Mouse (Mus musculus): ENCODE measurements around the gene Kif13a. TPM values are rescaled to one million over a fixed set of nuclear protein-coding genes. Genes with fewer than 3 reads are reported as not detected.

The Kif13a gene
- total and polyA plus RNA-seq, 3 experiments, result 1.2 to 1.7 TPM; not detected in 1

- no peak for DNase-seq (ENCODE audit: low read depth, low spot score)
- TF ChIP-seq ZC3H11A (IDR thresholded peaks at IDR 0.05; ENCODE audit: low read depth, low read length) (no peak), CTCF (IDR thresholded peaks at IDR 0.05 in 2 of 3, conservative IDR thresholded peaks at IDR 0.05 in 1 of 3; ENCODE audit: control insufficient read depth in 1 of 3, insufficient read depth in 1 of 3, low read depth in 2 of 3, low read length in 3 of 3, poor library complexity in 1 of 3, severe bottlenecking in 1 of 3) (no peak), EP300 (IDR thresholded peaks at IDR 0.05; ENCODE audit: low read depth in 1 of 2, low read length in 2 of 2) (no peak), MYC (IDR thresholded peaks at IDR 0.05; ENCODE audit: low read depth, low read length) (no peak), TAL1 (IDR thresholded peaks at IDR 0.05; ENCODE audit: low read length) (no peak), SIN3A (IDR thresholded peaks at IDR 0.05; ENCODE audit: low read length) (no peak), JUND (IDR thresholded peaks at IDR 0.05; ENCODE audit: low read depth, low read length) (no peak), POLR2A (IDR thresholded peaks at IDR 0.05; ENCODE audit: control insufficient read depth in 1 of 2, insufficient read depth in 1 of 2, low read depth in 1 of 2, low read length in 2 of 2, poor library complexity in 1 of 2) (no peak)
- no peaks in the 10 kb centered on the region for H3K79me2 ChIP-seq (ENCODE audit: control insufficient read depth, insufficient read depth, low read length, poor library complexity)
- H3K4me1 ChIP-seq (ENCODE audit: control insufficient read depth in 1 of 2, insufficient read depth in 2 of 2, low read length in 2 of 2), result no peaks in the 10 kb centered on the region
- H3K9ac ChIP-seq (ENCODE audit: control insufficient read depth, low read depth, low read length, poor library complexity, severe bottlenecking), result no peak overlapping the region
- no peak overlapping the region for H3K27ac ChIP-seq (ENCODE audit: control insufficient read depth, low read depth, low read length)
- H3K36me3 ChIP-seq (ENCODE audit: control insufficient read depth in 1 of 2, insufficient read depth in 2 of 2, low read length in 2 of 2), result no peaks in the 10 kb centered on the region
- no peaks in the 10 kb centered on the region for H3K9me3 ChIP-seq (replicated peaks; ENCODE audit: insufficient read depth, low read length)
- no peaks in the 10 kb centered on the region for H3K27me3 ChIP-seq (ENCODE audit: control insufficient read depth in 1 of 2, insufficient read depth in 2 of 2, low read length in 2 of 2)
- H3K4me3 ChIP-seq (ENCODE audit: control insufficient read depth in 1 of 2, insufficient read depth in 1 of 2, low read depth in 2 of 2, low read length in 2 of 2), result no peak overlapping the region
These were observed 45.7 kb downstream of the Kif13a start for GRCm38 (mm10) chr13:46883976-46884375.

DNA sequence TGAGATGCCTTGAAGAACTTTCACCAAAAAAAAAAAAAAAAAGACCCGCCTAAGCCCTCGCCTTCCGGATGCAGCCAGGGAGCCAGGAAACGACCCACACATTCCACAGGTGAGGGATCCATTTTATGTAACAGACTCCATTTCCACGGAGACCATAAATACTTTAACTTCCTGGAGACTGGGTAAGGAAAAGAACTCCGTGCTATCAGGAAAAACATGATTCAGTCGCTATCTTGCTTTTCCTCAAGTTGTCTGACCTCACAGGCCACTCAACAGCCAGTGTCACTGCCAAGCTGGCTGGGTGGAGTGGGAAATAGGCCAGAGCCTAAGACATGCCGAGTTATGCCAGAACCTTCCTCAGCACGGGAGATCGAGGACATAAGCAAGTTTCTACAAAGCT is 46.3 kb downstream of the Kif13a start:
- no peak for DNase-seq (ENCODE audit: low read depth, low spot score)
- Histone ChIP-seq H3K27ac (ENCODE audit: control insufficient read depth, low read depth, low read length) (no peak overlapping the region), H3K4me1 (ENCODE audit: control insufficient read depth in 1 of 2, insufficient read depth in 2 of 2, low read length in 2 of 2) (no peaks in the 10 kb centered on the region), H3K9ac (ENCODE audit: control insufficient read depth, low read depth, low read length, poor library complexity, severe bottlenecking) (no peak overlapping the region), H3K27me3 (ENCODE audit: control insufficient read depth in 1 of 2, insufficient read depth in 2 of 2, low read length in 2 of 2) (no peaks in the 10 kb centered on the region), H3K4me3 (ENCODE audit: control insufficient read depth in 1 of 2, insufficient read depth in 1 of 2, low read depth in 2 of 2, low read length in 2 of 2) (no peak overlapping the region), H3K9me3 (replicated peaks; ENCODE audit: insufficient read depth, low read length) (no peaks in the 10 kb centered on the region), H3K79me2 (ENCODE audit: control insufficient read depth, insufficient read depth, low read length, poor library complexity) (no peaks in the 10 kb centered on the region), H3K36me3 (ENCODE audit: control insufficient read depth in 1 of 2, insufficient read depth in 2 of 2, low read length in 2 of 2) (no peaks in the 10 kb centered on the region)
- TF ChIP-seq TBP (IDR thresholded peaks at IDR 0.05; ENCODE audit: low read depth, low read length) (no peak), JUND (IDR thresholded peaks at IDR 0.05; ENCODE audit: low read depth, low read length) (no peak), MYC (IDR thresholded peaks at IDR 0.05; ENCODE audit: low read depth, low read length) (no peak), MEF2A (IDR thresholded peaks at IDR 0.05; ENCODE audit: extremely low read depth, insufficient replicate concordance, low read depth, low read length, poor library complexity, severe bottlenecking) (no peak), TCF12 (IDR thresholded peaks at IDR 0.05; ENCODE audit: low read depth, low read length) (no peak), ZC3H11A (IDR thresholded peaks at IDR 0.05; ENCODE audit: low read depth, low read length) (no peak), BHLHE40 (IDR thresholded peaks at IDR 0.05; ENCODE audit: borderline replicate concordance, low read depth, low read length) (no peak), POLR2AphosphoS5 (IDR thresholded peaks at IDR 0.05; ENCODE audit: borderline replicate concordance, low read depth, low read length) (no peak), MAFK (IDR thresholded peaks at IDR 0.05; ENCODE audit: borderline replicate concordance, low read depth, low read length) (no peak), RCOR1 (IDR thresholded peaks at IDR 0.05; ENCODE audit: low read depth, low read length) (no peak), ZMIZ1 (IDR thresholded peaks at IDR 0.05; ENCODE audit: low read depth, low read length) (no peak), POLR2AphosphoS2 (IDR thresholded peaks at IDR 0.05; ENCODE audit: low read length) (no peak), CTCF (IDR thresholded peaks at IDR 0.05 in 2 of 3, conservative IDR thresholded peaks at IDR 0.05 in 1 of 3; ENCODE audit: control insufficient read depth in 1 of 3, insufficient read depth in 1 of 3, low read depth in 2 of 3, low read length in 3 of 3, poor library complexity in 1 of 3, severe bottlenecking in 1 of 3) (no peak), MAX (IDR thresholded peaks at IDR 0.05; ENCODE audit: low read length) (no peak), MYB (IDR thresholded peaks at IDR 0.05; ENCODE audit: low read depth, low read length) (no peak)

Measured in MEL (cell line).